Mouse (Mus musculus) layer of hippocampus, adult 2 months (tissue): ENCODE data around the gene Lrriq1. TPM values are rescaled to one million over a fixed set of nuclear protein-coding genes. Genes with fewer than 3 reads are reported as not detected.

Experiments
- DNase-seq, 2 experiments: peaks; one replicate each; pipeline ENCODE4 v3.0.0; 2022; ENCODE audit warnings: low spot score in 2 of 2
- H3K27ac ChIP-seq: fragments of 200-600 bp; 2 replicates; pipeline ENCODE4 v1.8.1; 2022
- H3K4me3 ChIP-seq: fragments of 200-600 bp; 2 replicates; pipeline ENCODE4 v1.8.1; 2022; ENCODE audit warnings: mild to moderate bottlenecking
- CTCF ChIP-seq: fragments of 200-600 bp; conservative IDR thresholded peaks from 2 replicates; pipeline ENCODE4 v1.8.1; 2022; ENCODE audit warnings: antibody characterized with exemption, mild to moderate bottlenecking, moderate library complexity
- total RNA-seq, 2 experiments: library from RNA; stranded (reverse); gene quantifications; 2 replicates each; pipeline ENCODE4 v1.2.3; 2021

Gene Lrriq1
- total RNA-seq, 2 experiments from 2014 or later, result 3.3 to 5.4 TPM

GRCm38 (mm10) chr10:103086101-103086500 lies 150.0 kb downstream of the Lrriq1 start:
- no peak for DNase-seq
- H3K4me3 ChIP-seq, result no peak overlapping the region
- TF ChIP-seq CTCF, result no peak
- H3K27ac ChIP-seq, result no peak overlapping the region

DNA sequence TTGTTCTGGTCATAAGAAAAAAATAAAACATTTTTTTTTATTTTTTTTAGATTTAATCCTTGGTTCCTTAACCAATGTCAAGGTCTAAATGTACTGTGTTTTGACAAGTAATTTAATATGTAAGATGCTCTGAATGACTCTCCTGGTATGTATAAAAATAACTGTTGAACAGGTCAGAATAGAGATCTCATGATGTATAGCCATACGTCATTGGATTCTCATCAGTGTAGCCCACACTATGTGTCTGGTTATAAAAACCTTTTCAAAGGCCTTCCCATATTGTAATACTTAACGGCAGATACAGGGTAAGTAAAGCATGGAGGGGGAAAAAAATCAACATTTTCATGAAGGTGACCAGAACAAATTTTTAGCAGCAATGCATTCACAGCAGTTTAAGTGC lies 186.5 kb downstream of the Lrriq1 start:
- Histone ChIP-seq H3K4me3 (no peak overlapping the region), H3K27ac (no peak overlapping the region)
- no peak for TF ChIP-seq CTCF
- DNase-seq, result no peak

DNA sequence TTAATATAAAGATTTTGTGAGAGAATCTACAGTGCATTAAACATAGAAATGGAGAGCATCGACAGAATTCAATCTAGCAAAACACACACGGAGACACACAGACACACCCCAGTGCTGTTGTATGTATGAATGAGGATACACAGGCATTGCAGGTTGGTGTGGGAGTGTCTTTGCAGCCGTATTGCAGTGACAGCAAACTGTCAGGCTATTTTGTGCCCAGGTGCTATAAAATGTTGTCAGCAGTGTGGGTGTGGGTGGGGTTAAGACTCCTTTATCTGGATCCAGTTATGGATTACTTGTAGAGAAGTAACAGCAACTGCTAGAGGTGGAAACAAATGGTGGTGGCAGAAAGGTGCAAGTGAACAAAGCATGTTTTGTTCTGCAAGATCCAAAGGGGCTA lies 189.5 kb downstream of the Lrriq1 start:
- Histone ChIP-seq H3K27ac (no peak overlapping the region), H3K4me3 (no peak overlapping the region)
- DNase-seq, result no peak
- TF ChIP-seq CTCF, result no peak

DNA sequence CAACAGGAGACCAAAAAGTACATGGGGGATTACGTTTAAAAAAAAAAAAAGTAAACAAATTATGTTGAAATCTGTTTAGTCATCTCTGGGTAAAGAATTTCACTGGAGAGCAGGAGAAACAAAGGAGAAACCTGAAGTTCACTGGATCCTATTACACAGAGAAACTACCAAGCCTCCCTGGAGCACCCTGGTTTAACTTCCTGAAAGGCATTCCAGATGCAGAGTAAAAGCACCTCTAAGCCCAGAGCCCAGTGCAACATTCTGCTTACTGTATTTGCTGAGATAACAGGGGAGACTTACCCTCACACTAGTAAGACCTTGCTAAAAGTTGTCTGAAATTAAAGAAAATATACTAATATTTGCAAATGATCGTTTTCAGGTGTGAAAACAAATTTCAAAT lies 191.1 kb downstream of the Lrriq1 start:
- DNase-seq, result no peak
- H3K4me3 ChIP-seq, result no peak overlapping the region
- no peak overlapping the region for H3K27ac ChIP-seq
- TF ChIP-seq CTCF, result no peak

GRCm38 (mm10) chr10:103035002-103035640 lies 201.0 kb downstream of the Lrriq1 start:
- DNase-seq, result no peak
- Histone ChIP-seq H3K4me3 (no peak overlapping the region), H3K27ac (no peak overlapping the region)
- TF ChIP-seq CTCF, result no peak

DNA sequence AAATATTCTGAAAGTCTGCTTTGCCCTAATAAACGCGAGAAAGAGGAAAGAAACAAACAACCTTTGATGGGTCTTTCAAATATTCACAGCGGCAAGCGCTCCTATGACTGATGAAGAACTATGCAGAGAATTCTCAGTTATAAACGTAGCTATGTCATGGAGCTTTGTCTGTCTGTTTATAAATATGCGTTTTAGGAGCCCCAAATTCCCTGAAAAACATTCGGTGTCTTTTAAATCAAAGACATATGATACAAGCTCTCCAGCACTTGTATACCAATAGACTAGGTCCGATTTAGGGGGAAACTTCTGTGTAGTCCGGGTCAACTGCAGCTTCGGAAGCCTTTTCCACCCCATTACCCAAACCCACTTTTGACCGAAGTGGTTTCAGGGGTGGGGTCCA lies 205.2 kb downstream of the Lrriq1 start:
- no peak for TF ChIP-seq CTCF
- H3K27ac ChIP-seq, result no peak overlapping the region
- no peak overlapping the region for H3K4me3 ChIP-seq
- no peak for DNase-seq

DNA sequence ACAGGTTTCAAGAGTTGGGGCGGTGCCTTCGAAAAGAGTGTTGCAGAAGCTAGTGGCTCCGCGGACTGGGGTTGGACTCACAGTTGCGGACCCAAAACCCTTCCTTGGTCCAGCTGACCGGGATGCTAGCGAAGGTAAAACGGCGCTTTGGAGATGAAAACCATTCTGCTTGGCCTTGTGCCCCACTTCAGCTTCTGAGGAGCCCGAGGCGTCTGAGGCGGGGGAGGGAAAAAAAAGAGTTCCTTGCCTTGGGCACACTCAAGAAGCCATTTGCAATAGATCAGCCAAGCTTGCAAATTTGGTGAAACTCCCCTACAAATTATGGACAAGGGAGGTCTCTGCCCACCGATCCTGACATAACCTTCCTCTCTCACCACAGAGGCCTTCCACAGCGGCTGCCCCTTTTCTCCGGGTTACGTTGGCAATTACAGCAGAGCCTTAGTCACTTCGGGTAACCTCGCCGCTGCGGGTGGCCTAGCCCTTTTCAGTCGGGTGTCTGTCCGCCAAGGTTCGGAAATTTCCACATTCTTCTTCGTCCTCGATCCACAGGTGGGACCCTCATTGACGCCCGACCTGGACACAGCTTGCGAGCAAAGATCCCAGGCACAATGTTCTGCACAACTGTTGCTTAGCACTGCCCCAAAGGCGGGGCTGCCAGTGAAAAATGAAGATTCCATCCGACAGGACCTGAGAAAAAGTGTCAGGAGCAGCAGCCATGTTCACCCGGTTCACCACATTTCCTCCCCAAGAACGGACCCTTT lies 206.2 kb downstream of the Lrriq1 start, which contains the start of gene Alx1:
Alx1 (minus strand) TSS at position 486 of the 761 bp plus-strand sequence.
- Histone ChIP-seq H3K4me3 (no peak within 1 kb of the TSS), H3K27ac (no peak within 1 kb of the TSS)
- TF ChIP-seq CTCF, result no peak

DNA sequence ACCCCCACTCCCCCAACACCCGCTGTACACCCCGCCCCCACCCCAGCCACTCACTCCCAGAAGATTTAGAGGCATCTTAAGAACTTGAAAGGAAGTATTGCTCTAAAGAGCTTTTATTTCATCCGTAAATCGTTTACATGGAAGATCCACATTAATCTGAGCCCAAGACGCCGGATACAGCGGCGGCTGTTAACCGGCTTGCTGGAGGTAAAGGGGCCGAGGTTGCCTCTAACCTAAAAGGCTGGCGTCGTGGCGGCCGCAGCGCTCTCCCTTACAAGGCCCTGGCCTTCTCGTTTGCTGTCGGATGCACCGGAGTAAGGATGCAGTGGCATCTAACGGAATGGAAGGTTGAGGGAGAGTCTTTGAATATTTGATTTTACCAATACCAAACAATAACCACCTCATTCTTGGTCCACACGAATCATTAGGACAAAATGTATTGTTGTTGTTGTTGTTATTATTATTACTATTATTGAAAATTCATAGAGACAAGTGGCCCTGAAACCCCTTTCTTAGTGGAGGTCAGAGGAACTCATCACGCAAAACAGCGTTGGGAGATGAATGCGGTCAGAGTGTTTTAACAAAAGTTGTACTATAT lies 206.9 kb downstream of the Lrriq1 start:
- TF ChIP-seq CTCF, result no peak
- H3K4me3 ChIP-seq, result no peak overlapping the region
- no peak for DNase-seq
- H3K27ac ChIP-seq, result no peak overlapping the region

More for the DNA sequence above, 206.2 kb downstream of the Lrriq1 start, which contains the start of gene Alx1:
- DNase-seq, result no peak

GRCm38 (mm10) chr10:103028253-103029131 lies 207.6 kb downstream of the Lrriq1 start:
- TF ChIP-seq CTCF, result no peak
- DNase-seq, result no peak
- Histone ChIP-seq H3K27ac (no peak overlapping the region), H3K4me3 (peak overlapping the region; percentile 6; the same call in 1 of the 2 replicates)

- H3K27ac ChIP-seq, result no peak overlapping the region
- no peak for DNase-seq
- no peak overlapping the region; the same call in 1 of the 2 replicates for H3K4me3 ChIP-seq
- no peak for TF ChIP-seq CTCF
These were observed 208.2 kb downstream of the Lrriq1 start for GRCm38 (mm10) chr10:103027931-103028252.

- Histone ChIP-seq H3K4me3 (no peak overlapping the region), H3K27ac (no peak overlapping the region)
- TF ChIP-seq CTCF, result no peak
- DNase-seq, result no peak
These were observed 208.7 kb downstream of the Lrriq1 start for GRCm38 (mm10) chr10:103027226-103027930.

DNA sequence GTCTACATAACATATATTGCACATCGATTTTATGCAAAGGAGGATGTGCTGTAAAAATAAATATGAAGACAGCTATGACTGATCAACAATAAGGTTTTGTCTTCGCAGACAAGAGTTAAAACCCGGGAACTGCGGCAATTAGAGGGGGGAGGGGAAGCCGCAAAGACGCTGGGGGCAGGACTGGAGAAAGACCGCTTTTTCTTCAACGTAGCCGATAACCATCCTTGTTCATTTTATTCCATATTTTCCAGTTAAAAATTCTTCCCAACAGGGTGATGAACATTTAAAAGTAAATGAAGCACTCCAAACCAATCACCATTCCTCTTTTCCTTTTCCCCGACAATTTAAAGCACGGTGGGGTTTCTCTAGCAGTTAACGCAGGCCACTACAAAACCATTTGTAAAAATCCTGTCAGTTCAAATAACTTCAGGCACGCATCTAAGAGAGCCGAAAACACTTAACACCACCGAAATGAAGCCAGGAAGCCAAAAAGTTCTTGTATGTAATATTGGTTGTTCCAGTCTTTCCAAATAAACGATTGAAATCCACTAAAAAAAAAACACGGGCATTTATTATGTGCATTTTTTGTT lies 209.4 kb downstream of the Lrriq1 start:
- Histone ChIP-seq H3K4me3 (no peak overlapping the region), H3K27ac (no peak overlapping the region)
- no peak for TF ChIP-seq CTCF
- no peak for DNase-seq
